Comparison of ENCODE assay signal across 10 mouse cellular contexts in the genomic region with DNA sequence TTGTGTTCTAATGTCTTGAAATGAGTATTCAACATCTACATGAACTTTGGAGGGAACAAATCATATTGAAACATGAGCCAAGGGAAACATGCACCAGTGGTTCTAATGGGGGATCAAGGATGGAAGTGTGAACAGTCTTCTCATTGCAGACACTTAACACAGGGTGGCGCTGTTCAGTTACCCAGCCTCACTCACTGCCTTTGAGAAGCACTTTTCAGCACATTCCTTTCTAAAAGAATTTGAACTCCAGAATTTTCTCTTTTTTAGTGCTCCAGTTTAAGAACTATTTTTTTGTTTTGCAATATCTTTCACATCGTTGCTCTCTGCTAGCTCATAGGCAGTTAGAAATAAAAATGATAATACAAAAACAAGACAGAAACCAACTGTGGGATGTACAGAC.
DNase-seq lines count a peak whose midpoint lies in the region; ATAC-seq and TF ChIP-seq lines count a peak whose summit lies in the region.
"Had no signal": no experiment of that assay in that cellular context is flagged by ENCODE, and none has a peak within 500 bp of the region (broad histone marks: within the 10 kb centered on the region; RNA-seq: fewer than 3 reads in every experiment).

No protein-coding gene starts in this region.

- peak; percentile 4 for DNase-seq in adrenal gland, postnatal 25 days
- DNase-seq in adrenal gland, adult 8-10 months: no peak
- peak; percentile 89 for DNase-seq in midbrain, embryonic 11.5 days (ENCODE audit: low spot score, missing footprints)
- DNase-seq in kidney, postnatal 14 days: peak; percentile 57
- DNase-seq in midbrain, postnatal 0 days (ENCODE audit: low spot score): peak; percentile 20
- DNase-seq in gastrocnemius, adult 8-10 months (ENCODE audit: low spot score in 2 of 2): no peak

- TF ChIP-seq POLR2A in cortical plate, adult 2 months (IDR thresholded peaks at IDR 0.05; ENCODE audit: extremely low read depth, insufficient read depth, low read length): no peak

- H3K4me2 ChIP-seq in midbrain, embryonic 11.5 days: no peak overlapping the region
- H3K4me2 ChIP-seq in midbrain, embryonic 15.5 days: no peak overlapping the region
- no peak overlapping the region for H3K4me2 ChIP-seq in midbrain, postnatal 0 days (ENCODE audit: low read depth, low read length, poor library complexity, severe bottlenecking)
- H3K4me2 ChIP-seq: heart, embryonic 15.5 days; midbrain, embryonic 12.5 days had no signal

- H3K4me1 ChIP-seq in midbrain, embryonic 11.5 days (ENCODE audit: control insufficient read depth, insufficient read depth, low read length): no peaks in the 10 kb centered on the region
- H3K4me1 ChIP-seq in midbrain, embryonic 15.5 days: no peaks in the 10 kb centered on the region
- no peaks in the 10 kb centered on the region for H3K4me1 ChIP-seq in cortical plate, adult 2 months (ENCODE audit: control insufficient read depth, insufficient read depth, low read length)
- no peaks in the 10 kb centered on the region for H3K4me1 ChIP-seq in midbrain, postnatal 0 days (ENCODE audit: insufficient read depth, low read length)
- H3K4me1 ChIP-seq: midbrain, embryonic 12.5 days had no signal

- no peak overlapping the region for H3K27ac ChIP-seq in midbrain, embryonic 11.5 days (ENCODE audit: low read depth, low read length)
- H3K27ac ChIP-seq in midbrain, embryonic 15.5 days: no peak overlapping the region
- H3K27ac ChIP-seq in cortical plate, adult 2 months (ENCODE audit: insufficient read depth, low read length): no peak overlapping the region
- no peak overlapping the region for H3K27ac ChIP-seq in midbrain, postnatal 0 days (ENCODE audit: low read depth, low read length)
- H3K27ac ChIP-seq: heart, embryonic 15.5 days; midbrain, embryonic 12.5 days had no signal

- no peak overlapping the region for H3K9ac ChIP-seq in midbrain, embryonic 11.5 days (ENCODE audit: low read length)
- no peak overlapping the region for H3K9ac ChIP-seq in midbrain, embryonic 15.5 days
- H3K9ac ChIP-seq in midbrain, postnatal 0 days (replicated peaks; ENCODE audit: low read length, poor library complexity, severe bottlenecking): no peak overlapping the region
- H3K9ac ChIP-seq: heart, embryonic 15.5 days; midbrain, embryonic 12.5 days had no signal

- H3K36me3 ChIP-seq in midbrain, embryonic 11.5 days (ENCODE audit: control insufficient read depth, insufficient read depth, low read length): no peaks in the 10 kb centered on the region
- no peaks in the 10 kb centered on the region for H3K36me3 ChIP-seq in midbrain, embryonic 15.5 days (replicated peaks)
- H3K36me3 ChIP-seq in midbrain, postnatal 0 days (ENCODE audit: insufficient read depth, low read length): no peaks in the 10 kb centered on the region
- H3K36me3 ChIP-seq: heart, embryonic 15.5 days; midbrain, embryonic 12.5 days had no signal

- peak; percentile 75 for TF ChIP-seq CTCF in cortical plate, adult 2 months (IDR thresholded peaks at IDR 0.05; ENCODE audit: extremely low read depth, insufficient read depth, low read length)
- peak; percentile 63 for TF ChIP-seq CTCF in midbrain, postnatal 0 days (IDR thresholded peaks at IDR 0.05)

- no peak overlapping the region for H3K4me3 ChIP-seq in midbrain, embryonic 11.5 days (ENCODE audit: low read depth, low read length)
- H3K4me3 ChIP-seq in midbrain, embryonic 15.5 days: no peak overlapping the region
- H3K4me3 ChIP-seq in cortical plate, adult 2 months (ENCODE audit: insufficient read depth, low read length): no peak overlapping the region
- no peak overlapping the region for H3K4me3 ChIP-seq in midbrain, postnatal 0 days (ENCODE audit: low read depth, low read length)
- H3K4me3 ChIP-seq: heart, embryonic 15.5 days; midbrain, embryonic 12.5 days had no signal

- no peaks in the 10 kb centered on the region for H3K27me3 ChIP-seq in midbrain, embryonic 11.5 days (ENCODE audit: control insufficient read depth, insufficient read depth, low read length)
- H3K27me3 ChIP-seq in midbrain, embryonic 15.5 days (replicated peaks): no peaks in the 10 kb centered on the region
- H3K27me3 ChIP-seq in midbrain, postnatal 0 days (ENCODE audit: insufficient read depth, low read length): no peaks in the 10 kb centered on the region
- H3K27me3 ChIP-seq: heart, embryonic 15.5 days; midbrain, embryonic 12.5 days had no signal

- 24% methylated on average over 2 of the region's 2 CpGs for WGBS in midbrain, embryonic 11.5 days
- 19% methylated on average over 2 of the region's 2 CpGs for WGBS in midbrain, embryonic 15.5 days
- 22% methylated on average over 2 of the region's 2 CpGs for WGBS in midbrain, postnatal 0 days

- no peak for ATAC-seq in midbrain, embryonic 11.5 days (ENCODE audit: low FRiP score)
- ATAC-seq in midbrain, embryonic 15.5 days (replicated peaks): no peak
- ATAC-seq in midbrain, postnatal 0 days (ENCODE audit: low FRiP score): no peak

- no peaks in the 10 kb centered on the region for H3K9me3 ChIP-seq in midbrain, embryonic 11.5 days (ENCODE audit: control insufficient read depth, low read length)
- H3K9me3 ChIP-seq in midbrain, embryonic 15.5 days: no peaks in the 10 kb centered on the region
- no peaks in the 10 kb centered on the region for H3K9me3 ChIP-seq in midbrain, postnatal 0 days (ENCODE audit: low read length)
- H3K9me3 ChIP-seq: heart, embryonic 15.5 days; midbrain, embryonic 12.5 days had no signal

Comparison
In these comparisons a context has a peak if more than half of its experiments do, and no peak if none do; other contexts are left out.
1. DNase-seq: peak in adrenal gland, postnatal 25 days (single experiment), midbrain, embryonic 11.5 days (single experiment), kidney, postnatal 14 days (single experiment) and midbrain, postnatal 0 days (single experiment); none in adrenal gland, adult 8-10 months (single experiment) and gastrocnemius, adult 8-10 months (0 of 2).